Mouse (Mus musculus) lung, postnatal 25 days (tissue): ENCODE measurements around the gene Pkd2l1.

Experiments
- DNase-seq: peaks from one replicate; pipeline ENCODE4 v3.0.0; 2022; ENCODE audit warnings: low spot score

Pkd2l1 gene

DNA sequence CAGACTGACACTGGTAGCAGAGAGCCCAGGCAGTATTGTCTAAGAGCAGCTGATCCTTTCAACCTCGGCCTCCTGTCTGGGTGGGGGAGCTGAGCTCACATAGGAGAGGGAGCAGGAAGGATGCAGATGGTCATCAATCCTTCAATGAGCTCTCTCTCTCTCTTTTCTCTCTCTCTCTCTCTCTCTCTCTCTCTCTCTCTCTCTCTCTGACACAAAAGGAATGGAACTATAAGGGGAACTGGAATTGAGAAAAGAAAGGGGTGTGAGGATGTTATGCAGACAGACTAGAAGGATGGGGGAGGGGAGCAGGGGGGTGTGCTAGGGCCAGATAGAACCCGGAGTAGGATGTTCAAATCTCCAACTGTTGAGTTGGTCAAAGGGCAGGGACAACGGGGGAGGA, at the start of gene Pkd2l1:
TSS of gene Pkd2l1 (minus strand) at position 101 of the 400 bp plus-strand sequence.
- DNase-seq: no peak

DNA sequence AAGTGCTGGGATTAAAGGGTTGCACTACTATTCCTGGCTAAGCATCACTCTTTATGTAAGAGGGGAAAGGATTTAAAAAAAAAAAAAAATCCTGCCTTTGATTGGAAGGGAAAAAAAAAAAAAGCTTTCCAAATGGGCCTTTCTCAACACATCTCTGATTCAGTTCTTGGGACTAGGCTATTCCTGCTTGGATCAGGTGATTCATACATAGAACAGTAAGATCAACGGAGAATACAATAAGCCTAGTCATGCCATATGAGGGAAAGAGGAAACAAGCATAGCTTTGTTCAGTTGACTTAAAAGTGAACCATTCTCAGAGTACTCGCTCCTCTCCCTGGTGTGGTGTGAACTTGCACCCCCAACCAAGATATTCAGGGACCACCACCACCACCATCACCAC, 46.7 kb upstream of the Pkd2l1 start:
- DNase-seq: no peak

DNA sequence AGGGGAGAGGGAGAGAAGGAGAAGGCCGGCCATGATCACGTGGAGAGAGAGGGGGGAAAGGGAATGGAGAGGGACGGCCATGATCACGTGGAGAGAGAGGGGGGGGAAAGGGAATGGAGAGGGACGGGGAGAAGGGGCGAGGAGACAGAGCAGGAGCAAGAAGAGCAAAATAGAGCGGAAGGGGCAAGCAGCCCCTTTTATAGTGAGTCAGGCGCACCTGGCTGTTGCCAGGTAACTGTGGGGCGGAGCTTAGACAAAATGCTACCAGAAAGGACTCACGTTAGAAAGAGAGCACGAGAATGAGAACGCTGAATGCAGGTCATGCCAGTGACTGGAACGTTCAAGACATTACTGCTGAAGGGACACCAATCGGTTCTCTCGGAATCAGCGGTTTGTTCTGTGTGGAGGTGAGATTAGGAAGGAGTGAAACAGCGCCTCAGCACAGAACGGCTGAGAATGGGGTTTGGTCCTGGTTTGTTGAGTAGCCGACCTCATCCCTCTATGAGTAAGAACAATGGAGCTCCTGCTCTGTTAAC, 45.3 kb upstream of the Pkd2l1 start:
- no peak for DNase-seq

DNA sequence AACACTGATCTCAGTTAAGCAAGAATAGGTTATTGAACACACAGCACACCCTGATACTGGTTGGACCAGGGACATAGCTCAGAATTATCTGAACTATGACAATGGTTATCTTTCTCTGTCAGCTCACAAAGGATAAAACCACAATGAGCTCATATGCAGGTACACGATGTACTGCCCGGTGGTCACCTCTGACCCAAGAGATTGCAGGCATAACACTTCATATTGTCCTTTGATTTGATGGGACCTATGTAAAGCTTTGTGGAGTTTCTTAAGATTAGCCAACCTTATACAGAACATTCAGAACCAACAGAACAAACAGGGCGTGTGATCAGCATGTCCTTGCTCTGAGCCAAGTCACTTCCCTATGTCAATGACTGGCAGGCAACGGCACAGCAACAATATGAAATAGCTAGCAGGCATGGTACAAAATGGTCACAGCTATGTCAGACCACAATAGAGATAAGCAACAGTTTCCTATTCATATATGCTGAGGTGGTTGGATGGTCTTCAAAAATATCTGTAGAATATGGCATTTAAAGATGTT, 39.4 kb upstream of the Pkd2l1 start:
- DNase-seq: no peak

DNA sequence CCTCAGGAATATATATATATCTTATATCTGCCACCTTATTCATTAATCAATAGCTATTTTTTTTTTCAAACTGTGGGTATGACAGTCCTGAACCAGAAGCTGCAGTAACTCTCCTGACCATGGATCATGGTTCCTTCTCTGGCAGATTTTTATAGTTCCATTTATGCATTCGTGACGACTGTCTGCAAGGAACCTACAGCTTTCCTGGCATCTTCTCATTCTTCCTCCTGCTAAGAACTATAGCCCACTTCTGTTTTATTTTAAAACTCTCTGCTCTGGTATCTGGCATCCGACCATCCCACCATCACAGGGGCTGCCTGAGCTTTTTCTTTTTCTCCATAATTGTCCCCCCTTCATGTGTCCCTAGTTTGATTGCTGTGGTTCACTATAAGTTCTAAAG, 38.0 kb upstream of the Pkd2l1 start:
- DNase-seq: no peak

DNA sequence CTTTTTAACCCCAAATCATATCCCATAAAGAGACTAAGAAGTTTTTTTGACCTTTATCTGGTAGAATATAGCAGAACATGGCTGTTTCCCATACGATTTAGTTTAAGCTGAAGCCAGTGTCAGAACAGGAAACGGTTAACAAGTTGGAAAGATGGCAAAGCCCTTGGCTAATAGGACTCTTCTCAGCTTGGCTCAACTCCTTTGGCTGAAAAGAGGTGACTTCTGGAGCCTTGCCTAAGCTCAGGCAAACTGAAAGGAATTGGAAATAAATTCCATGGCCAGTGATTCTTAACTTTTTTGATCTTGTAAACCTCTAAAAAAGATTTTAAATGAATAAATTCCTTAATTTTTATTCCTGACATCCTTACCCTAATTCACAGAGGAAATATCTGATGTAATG, 37.5 kb upstream of the Pkd2l1 start:
- DNase-seq: no peak

DNA sequence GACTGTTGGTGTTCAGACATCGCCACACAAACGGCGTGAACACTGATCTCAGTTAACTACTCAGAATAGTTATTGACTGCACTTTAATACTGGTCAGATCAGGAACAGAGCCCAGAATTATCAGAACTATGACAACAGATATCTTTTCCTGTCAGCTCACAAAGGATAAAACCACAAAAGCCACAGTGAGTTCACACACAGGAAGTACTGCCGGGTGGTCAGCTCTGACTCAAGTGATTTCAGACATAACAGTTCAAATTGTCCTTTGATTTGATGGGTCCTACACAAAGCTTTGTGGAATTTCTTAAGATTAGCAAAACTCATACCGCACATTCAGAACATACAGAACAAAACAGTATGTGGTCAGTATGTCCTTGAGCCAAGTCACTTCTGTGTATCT, 33.5 kb upstream of the Pkd2l1 start:
- no peak for DNase-seq

DNA sequence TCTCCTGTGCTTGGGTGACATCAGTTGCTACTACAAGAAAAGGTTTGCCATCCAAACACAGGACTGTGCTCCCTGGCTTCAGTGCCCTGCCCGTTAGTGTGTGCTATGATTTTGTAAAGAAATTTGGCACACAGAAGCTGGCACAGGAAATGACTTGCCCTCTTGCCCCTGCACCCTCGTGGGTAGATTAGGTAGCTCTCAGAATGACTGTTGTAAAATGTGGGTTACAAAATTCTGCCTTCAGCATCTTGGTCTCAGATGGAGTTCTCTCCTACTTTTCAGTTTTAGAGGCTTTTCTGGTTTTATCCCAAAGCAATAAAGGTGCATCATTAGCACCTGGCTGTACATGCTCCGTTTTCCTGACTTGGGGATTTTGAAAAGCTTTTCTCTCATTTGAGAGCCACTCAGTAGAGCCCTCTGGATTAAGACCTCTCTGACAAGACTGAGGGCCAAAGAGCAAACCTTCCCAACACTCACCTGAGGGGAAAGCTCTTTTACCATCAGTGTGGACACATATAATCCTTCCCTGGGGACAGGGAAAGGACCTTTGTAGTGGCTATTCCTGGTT, 25.8 kb upstream of the Pkd2l1 start:
- DNase-seq: no peak

DNA sequence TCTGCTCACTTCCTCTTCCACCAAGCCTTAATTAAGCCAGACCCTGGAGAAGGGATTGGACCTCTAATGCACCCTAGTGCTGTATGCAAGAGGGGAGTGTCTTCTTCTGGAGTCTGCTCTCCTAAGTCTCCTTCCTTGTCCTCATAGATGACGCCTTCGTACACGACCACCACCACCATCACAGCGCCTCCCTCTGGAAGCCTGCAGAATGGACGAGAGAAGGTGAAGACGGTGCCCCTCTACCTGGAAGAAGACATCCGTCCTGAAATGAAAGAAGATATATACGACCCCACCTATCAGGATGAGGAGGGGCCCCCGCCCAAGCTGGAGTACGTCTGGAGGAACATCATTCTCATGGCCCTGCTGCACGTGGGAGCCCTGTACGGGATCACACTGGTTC, 23.0 kb upstream of the Pkd2l1 start:
- DNase-seq: no peak

DNA sequence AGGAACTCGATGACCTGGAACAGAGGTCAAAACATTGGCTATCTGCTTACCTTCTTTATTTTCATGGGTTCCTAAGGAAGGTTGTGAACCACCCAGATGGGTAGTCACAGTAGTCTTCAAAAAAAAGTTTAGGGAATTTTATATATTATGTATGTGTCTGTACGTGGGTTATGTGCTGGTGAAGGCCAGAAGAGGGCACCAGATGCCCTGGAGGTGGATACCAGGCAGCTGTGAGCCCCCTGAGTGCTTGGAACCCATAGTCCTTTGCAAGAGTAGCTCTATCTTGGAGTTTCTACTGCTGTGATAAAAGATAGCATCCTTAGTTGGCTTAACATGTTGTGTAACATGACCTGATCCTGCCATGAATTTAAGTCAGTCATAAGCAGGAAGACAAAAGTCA, 14.8 kb upstream of the Pkd2l1 start:
- DNase-seq: no peak

DNA sequence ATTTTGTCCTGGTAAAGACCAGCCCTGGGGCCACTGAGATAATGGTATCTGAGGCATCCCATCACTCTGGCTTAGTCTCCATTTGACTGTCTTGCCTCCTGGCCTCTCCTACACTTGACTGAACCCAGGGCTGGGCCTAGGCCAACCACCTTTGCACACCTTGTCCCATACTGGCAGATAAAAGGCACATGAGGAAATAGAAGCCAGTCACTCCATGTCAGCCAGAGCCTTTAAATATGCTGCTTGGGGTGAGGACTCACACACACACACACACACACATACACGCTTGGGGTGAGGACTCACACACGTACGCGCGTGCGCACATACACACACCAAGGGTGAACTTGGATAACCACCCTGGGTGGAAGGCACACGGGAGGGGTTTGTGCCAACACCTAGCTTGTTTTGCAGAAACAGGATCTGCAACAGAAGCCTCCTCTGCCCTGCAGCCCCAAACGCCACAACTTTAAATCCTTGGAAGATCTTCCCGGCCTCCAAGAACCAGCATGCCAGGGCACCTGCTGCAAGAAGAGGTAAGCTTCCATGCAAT, 10.8 kb upstream of the Pkd2l1 start, which contains the start of gene Scd3:
TSS of gene Scd3 (plus strand) at position 255 of the 550 bp plus-strand sequence.
- DNase-seq: no peak

DNA sequence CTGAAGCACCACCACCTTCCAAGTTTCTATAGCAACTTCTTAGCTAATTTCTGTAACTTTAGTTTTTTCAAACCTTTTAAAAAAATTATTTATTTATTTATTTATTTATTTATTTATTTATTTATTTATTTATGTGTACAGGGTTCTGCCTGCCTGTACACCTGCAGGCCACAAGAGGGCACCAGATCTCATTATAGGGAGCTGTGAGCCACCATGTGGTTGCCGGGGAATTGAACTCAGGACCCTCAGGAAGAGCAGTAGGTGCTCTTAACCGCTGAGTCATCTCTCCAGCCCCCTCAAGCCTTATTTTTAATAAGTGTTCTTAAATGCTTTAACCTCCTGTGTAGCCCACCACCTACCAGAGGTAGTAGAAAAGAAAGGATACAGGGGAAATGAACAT, 6.7 kb upstream of the Pkd2l1 start:
- DNase-seq: peak; percentile 9

DNA sequence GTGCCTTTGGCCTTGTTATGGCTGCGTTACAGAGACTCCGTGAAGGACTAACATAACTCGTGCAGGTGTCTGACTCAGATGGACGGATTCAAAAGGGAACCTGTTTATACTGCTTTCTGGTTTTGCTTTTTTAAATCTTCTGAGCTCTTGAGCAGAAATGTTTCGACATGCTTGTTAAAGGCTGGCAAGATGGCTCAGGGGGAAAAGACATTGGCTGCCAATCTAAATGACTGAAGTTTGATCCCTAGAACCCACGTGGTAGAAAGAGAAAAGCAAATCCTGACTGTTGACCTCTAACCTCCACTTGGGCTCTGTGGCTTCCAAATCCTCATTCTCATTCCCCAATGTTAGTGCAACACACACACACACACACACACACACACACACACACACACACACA, 6.3 kb upstream of the Pkd2l1 start:
- DNase-seq: no peak

DNA sequence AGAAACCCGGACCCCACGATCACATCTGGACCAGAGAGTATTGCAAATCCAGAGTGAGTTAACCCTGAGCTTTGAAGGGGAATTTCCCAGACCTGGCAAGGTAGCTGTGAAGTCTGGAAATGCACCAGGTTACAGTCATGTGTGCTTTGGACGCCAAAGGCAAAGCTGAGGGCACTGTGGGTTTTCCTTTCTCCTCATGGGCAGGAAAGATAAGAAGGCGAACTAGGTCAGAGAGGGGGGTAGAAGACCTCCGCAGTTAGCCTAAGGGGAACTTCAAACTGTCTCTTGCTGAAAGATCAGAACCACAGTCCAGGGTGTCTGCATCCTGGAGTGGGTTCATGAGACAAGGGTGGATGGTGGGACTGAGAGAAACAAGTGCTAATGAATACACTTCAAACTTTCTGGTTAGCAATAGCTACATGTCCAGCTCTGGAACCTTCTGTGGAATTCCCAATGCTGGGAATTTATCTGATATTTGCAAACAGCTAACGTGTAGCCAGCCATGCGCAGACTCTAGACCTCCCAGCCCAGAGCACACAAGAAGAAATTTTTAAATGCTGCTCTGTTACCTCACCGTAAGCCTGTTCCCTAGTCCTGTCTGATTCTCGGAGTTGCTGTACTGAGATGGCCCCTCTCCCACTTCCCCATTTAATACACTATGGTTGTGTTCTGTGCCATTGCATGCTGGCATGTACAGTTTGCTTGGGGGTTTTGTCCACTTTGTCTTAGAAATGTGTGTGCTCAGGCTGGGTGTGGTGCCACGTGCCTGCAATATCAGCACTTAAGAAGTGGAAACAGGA, 5.0 kb upstream of the Pkd2l1 start:
- DNase-seq: no peak

DNA sequence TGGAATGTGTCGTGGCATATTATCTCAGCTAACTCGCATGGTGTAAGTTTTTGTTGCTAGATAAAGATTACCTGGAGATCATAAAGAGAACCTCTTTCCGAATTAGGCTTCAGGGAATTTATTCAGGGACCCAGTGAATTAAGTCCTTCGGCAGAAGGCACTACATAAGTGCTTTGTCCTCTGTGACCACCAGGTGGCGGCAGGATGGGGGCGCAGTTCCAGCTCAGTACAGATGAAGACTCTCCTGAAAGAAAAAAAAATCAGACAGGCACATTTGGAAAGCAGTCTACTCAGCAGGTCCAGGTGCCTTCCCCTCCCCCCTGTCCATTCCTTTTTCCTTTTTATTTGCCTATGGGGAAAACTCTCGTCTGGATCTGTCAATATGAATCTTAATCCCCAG, 2.9 kb upstream of the Pkd2l1 start:
- DNase-seq: peak; percentile 48

DNA sequence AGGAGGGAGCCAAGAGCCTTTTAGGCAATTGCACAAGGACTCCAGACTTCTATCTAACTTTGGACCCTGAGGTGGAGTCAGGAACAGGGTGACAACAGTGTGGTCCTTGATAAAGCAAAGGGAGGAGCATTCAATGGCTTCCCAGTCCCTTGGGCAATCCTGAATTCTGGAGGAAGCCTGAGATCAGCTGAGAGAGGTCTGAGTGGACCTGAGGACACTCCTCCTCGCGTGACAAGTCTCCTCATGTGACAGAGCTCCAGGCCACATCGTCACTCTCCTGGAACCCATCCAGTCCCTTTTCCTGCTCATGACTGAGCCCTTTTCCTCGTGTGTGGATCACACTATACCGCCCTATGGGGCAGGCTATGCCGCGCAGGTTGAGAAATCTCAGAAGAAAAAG, 1.7 kb upstream of the Pkd2l1 start:
- DNase-seq: peak; percentile 66

DNA sequence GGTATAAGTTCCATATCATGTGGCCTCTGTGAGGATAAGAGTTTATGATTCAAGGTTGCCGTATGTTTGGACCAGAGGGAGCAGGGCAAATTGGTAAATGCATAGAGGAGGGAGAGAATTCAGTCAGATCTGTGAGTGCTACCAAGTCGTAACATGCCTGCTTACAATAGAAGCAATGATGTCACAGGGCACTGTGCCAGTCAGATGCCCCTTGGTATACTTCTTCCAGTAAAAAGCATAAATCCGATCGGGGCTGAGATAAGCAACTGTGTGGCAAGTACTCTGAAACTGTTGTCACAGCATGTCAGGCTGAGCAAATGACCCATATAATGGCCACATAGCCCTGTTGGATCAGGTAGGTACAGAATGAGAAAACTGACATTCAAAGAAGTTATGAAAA, 3.2 kb downstream of the Pkd2l1 start:
- DNase-seq: no peak

DNA sequence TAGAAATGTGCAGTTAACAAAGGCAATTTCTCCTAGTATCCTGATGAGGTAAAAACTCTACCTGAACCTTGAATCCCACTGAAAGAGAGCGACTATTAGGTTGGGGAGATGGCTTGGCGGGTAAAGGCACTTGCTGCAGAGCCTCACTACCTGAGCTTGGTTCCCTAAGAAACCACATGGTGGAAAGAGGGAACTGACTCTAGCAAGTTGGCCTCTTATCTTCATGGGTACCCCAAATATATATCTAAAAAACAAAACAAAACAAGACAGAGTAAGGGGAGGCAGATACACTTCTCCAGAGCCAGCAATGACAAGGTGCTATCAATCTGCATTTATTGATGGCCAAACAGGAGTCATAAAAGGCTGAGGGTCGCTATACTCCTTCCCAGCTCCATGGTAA, 8.3 kb downstream of the Pkd2l1 start:
- no peak for DNase-seq

DNA sequence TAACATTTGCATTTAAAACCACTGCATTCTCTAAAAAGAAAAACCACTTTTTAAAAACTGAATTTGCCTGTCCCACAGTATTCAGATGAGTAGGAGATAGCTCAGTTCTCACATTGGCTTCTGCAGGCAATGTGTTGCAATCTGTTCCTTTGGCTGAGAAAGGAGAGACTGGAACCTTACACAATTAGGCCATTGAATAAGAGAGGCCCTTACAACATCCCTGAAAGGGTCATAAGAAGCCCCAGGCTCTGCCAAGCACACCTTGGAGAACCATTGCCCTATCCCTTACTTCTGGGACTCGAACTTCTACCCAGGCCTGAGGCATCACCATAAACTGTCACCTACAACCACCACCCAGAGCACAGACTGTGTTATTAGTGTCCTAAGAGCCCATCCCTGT, 11.7 kb downstream of the Pkd2l1 start:
- no peak for DNase-seq

DNA sequence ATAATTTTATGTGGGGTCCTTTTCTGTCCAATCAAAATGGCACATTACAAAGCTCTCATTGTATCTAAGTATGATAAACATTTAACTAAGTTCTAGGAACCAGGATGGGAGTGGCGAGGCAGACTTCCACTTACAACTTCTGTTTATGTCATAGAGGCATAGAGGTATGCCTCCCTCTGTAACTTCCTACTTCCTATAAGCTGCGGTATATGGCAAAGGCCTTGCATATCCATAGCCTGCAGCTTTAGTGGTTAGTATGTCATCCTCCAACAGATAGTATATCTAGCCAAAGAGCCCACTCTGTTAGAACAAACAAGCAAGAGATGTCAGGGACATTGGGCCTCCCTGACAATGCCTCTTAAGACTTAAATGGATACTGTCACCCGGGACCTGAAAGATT, 15.5 kb downstream of the Pkd2l1 start:
- DNase-seq: no peak

DNA sequence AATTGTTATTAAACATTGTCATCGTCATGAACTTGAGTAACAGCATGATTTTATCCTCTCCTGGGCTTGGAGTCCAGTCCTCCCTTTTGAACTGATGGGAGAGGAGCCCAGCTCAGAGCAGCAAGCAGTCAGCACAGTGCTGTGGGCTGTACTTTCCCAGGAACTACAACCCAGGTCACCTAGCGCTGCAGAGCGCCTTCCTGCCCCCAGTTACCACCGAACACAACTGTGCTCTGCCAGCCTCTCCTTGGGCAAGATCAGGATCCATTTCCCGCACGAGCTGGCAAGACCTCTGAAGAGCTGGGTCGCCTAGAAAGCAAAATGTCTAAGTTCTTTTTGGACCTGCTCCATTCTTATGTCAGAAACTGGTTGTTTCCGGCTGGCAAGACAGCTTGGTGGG, 17.4 kb downstream of the Pkd2l1 start:
- no peak for DNase-seq

DNA sequence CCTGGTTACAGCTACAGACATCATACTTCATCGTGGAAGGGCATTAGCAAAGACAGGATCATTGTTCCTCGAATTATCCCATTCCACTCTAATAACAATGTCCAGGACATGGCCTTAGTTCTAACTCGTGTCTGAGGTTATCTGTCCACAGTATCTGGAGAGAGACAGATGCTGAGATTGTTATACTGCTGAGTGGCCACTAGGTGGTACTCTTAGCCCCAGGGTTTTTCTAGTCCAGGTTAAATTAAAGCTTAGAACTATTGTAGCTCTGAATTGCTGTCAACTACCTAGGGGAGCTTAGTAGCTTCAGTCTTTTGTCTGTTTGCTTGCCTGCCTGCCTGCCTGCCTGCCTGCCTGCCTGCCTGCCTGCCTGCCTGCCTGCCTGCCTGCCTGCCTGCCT, 30.7 kb downstream of the Pkd2l1 start:
- DNase-seq: no peak

DNA sequence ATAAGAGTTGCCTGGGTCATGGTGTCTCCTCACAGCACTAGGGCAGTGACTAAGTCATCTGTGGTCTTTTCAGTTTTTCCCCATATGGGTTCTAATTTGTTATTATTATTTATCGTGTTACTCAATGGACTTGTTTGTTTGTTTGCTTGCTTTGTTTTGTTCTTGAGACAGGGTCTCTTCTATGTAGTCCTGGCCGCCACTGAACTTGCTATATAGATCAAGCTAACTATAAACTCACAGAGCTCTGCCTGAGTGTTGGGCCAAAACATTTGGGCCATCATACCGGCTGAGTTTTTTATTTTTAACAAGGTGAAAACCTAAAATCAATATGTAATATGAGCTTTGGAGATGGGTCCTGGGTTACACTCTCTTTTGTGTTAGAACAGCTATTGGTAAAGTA, 32.9 kb downstream of the Pkd2l1 start:
- no peak for DNase-seq
